Mouse (Mus musculus): ENCODE data around the gene Cby1. TPM values are rescaled to one million over a fixed set of nuclear protein-coding genes. Genes with fewer than 3 reads are reported as not detected.

Gene Cby1
- polyA plus RNA-seq, 1 experiment = 5.6 TPM

- no peak for TF ChIP-seq POLR2A (IDR thresholded peaks at IDR 0.05; ENCODE audit: low read depth, low read length)
- TF ChIP-seq CTCF (IDR thresholded peaks at IDR 0.05; ENCODE audit: extremely low read depth, insufficient read length, insufficient replicate concordance, low read depth, low read length) = no peak
- Histone ChIP-seq H3K27me3 (ENCODE audit: control insufficient read depth, insufficient read depth, low read length) (no peaks in the 10 kb centered on the region), H3K4me3 (ENCODE audit: low read depth, low read length) (peak overlapping the region; percentile 87), H3K27ac (ENCODE audit: insufficient read depth, low read depth, low read length) (no peak overlapping the region), H3K36me3 (ENCODE audit: control insufficient read depth, insufficient read depth, low read length) (peaks cover under 1% of the 10 kb centered on the region; the same call in 1 of the 2 replicates), H3K4me1 (ENCODE audit: control insufficient read depth, insufficient read depth, insufficient read length, low read length) (peaks cover 18% of the 10 kb centered on the region; the same call in 1 of the 2 replicates)
- under 1% methylated on average over 53 of the region's 53 CpGs for WGBS
Observed at GRCm38 (mm10) chr15:79691023-79691508, 32.1 kb downstream of the Cby1 start.

- 28% methylated on average over 5 of the region's 5 CpGs for WGBS
- Histone ChIP-seq H3K27ac (ENCODE audit: insufficient read depth, low read depth, low read length) (no peak overlapping the region), H3K27me3 (ENCODE audit: control insufficient read depth, insufficient read depth, low read length) (no peaks in the 10 kb centered on the region), H3K4me3 (ENCODE audit: low read depth, low read length) (no peak overlapping the region), H3K4me1 (ENCODE audit: control insufficient read depth, insufficient read depth, insufficient read length, low read length) (peaks cover 16% of the 10 kb centered on the region; the same call in 1 of the 2 replicates), H3K36me3 (ENCODE audit: control insufficient read depth, insufficient read depth, low read length) (peaks cover 2% of the 10 kb centered on the region; the same call in 1 of the 2 replicates)
- TF ChIP-seq POLR2A (IDR thresholded peaks at IDR 0.05; ENCODE audit: low read depth, low read length) = no peak
Observed at GRCm38 (mm10) chr15:79692334-79692733, 33.3 kb downstream of the Cby1 start.

- Histone ChIP-seq H3K27me3 (ENCODE audit: control insufficient read depth, insufficient read depth, low read length) (no peaks in the 10 kb centered on the region), H3K27ac (ENCODE audit: insufficient read depth, low read depth, low read length) (peak overlapping the region; percentile 38), H3K36me3 (ENCODE audit: control insufficient read depth, insufficient read depth, low read length) (peaks cover 2% of the 10 kb centered on the region; the same call in 1 of the 2 replicates), H3K4me3 (ENCODE audit: low read depth, low read length) (peak overlapping the region; percentile 39), H3K4me1 (ENCODE audit: control insufficient read depth, insufficient read depth, insufficient read length, low read length) (peaks cover 15% of the 10 kb centered on the region; the same call in 1 of the 2 replicates)
- TF ChIP-seq CTCF (IDR thresholded peaks at IDR 0.05; ENCODE audit: extremely low read depth, insufficient read length, insufficient replicate concordance, low read depth, low read length) (no peak), POLR2A (IDR thresholded peaks at IDR 0.05; ENCODE audit: low read depth, low read length) (no peak)
- 68% methylated on average over 11 of the region's 11 CpGs for WGBS
Observed at GRCm38 (mm10) chr15:79693740-79694139, 34.7 kb downstream of the Cby1 start.

- Histone ChIP-seq H3K4me1 (ENCODE audit: control insufficient read depth, insufficient read depth, insufficient read length, low read length) (peaks cover 15% of the 10 kb centered on the region; the same call in 1 of the 2 replicates), H3K27ac (ENCODE audit: insufficient read depth, low read depth, low read length) (0 out of 2 replicates have a peak overlapping the region, but pooled peaks have one; percentile 38), H3K4me3 (ENCODE audit: low read depth, low read length) (no peak overlapping the region), H3K36me3 (ENCODE audit: control insufficient read depth, insufficient read depth, low read length) (peaks cover 2% of the 10 kb centered on the region; the same call in 1 of the 2 replicates), H3K27me3 (ENCODE audit: control insufficient read depth, insufficient read depth, low read length) (no peaks in the 10 kb centered on the region)
- TF ChIP-seq POLR2A (IDR thresholded peaks at IDR 0.05; ENCODE audit: low read depth, low read length) (no peak), CTCF (IDR thresholded peaks at IDR 0.05; ENCODE audit: extremely low read depth, insufficient read length, insufficient replicate concordance, low read depth, low read length) (no peak)
- 78% methylated on average over 4 of the region's 4 CpGs for WGBS
Observed at GRCm38 (mm10) chr15:79694512-79694911, 35.5 kb downstream of the Cby1 start.

- no peaks in the 10 kb centered on the region for H3K27me3 ChIP-seq (ENCODE audit: control insufficient read depth, insufficient read depth, low read length)
- WGBS = 32% methylated on average over 3 of the region's 3 CpGs
- H3K4me3 ChIP-seq (ENCODE audit: low read depth, low read length) = no peak overlapping the region
- TF ChIP-seq CTCF (IDR thresholded peaks at IDR 0.05; ENCODE audit: extremely low read depth, insufficient read length, insufficient replicate concordance, low read depth, low read length) (no peak), POLR2A (IDR thresholded peaks at IDR 0.05; ENCODE audit: low read depth, low read length) (no peak)
- peaks cover 2% of the 10 kb centered on the region; the same call in 1 of the 2 replicates for H3K36me3 ChIP-seq (ENCODE audit: control insufficient read depth, insufficient read depth, low read length)
- peaks cover 15% of the 10 kb centered on the region; the same call in 1 of the 2 replicates for H3K4me1 ChIP-seq (ENCODE audit: control insufficient read depth, insufficient read depth, insufficient read length, low read length)
- H3K27ac ChIP-seq (ENCODE audit: insufficient read depth, low read depth, low read length) = no peak overlapping the region
Observed at GRCm38 (mm10) chr15:79695516-79695915, 36.5 kb downstream of the Cby1 start.

GRCm38 (mm10) chr15:79696508-79696907 lies 37.5 kb downstream of the Cby1 start:
- Histone ChIP-seq H3K36me3 (ENCODE audit: control insufficient read depth, insufficient read depth, low read length) (peaks cover 2% of the 10 kb centered on the region; the same call in 1 of the 2 replicates), H3K27me3 (ENCODE audit: control insufficient read depth, insufficient read depth, low read length) (no peaks in the 10 kb centered on the region), H3K27ac (ENCODE audit: insufficient read depth, low read depth, low read length) (no peak overlapping the region), H3K4me3 (ENCODE audit: low read depth, low read length) (no peak overlapping the region), H3K4me1 (ENCODE audit: control insufficient read depth, insufficient read depth, insufficient read length, low read length) (peaks cover 15% of the 10 kb centered on the region; the same call in 1 of the 2 replicates)
- 87% methylated on average over 2 of the region's 2 CpGs for WGBS
- TF ChIP-seq POLR2A (IDR thresholded peaks at IDR 0.05; ENCODE audit: low read depth, low read length) (no peak), CTCF (IDR thresholded peaks at IDR 0.05; ENCODE audit: extremely low read depth, insufficient read length, insufficient replicate concordance, low read depth, low read length) (no peak)

GRCm38 (mm10) chr15:79697011-79697410 lies 38.0 kb downstream of the Cby1 start:
- peaks cover 2% of the 10 kb centered on the region; the same call in 1 of the 2 replicates for H3K36me3 ChIP-seq (ENCODE audit: control insufficient read depth, insufficient read depth, low read length)
- no peaks in the 10 kb centered on the region for H3K27me3 ChIP-seq (ENCODE audit: control insufficient read depth, insufficient read depth, low read length)
- H3K27ac ChIP-seq (ENCODE audit: insufficient read depth, low read depth, low read length) = peak overlapping the region; percentile 28
- H3K4me3 ChIP-seq (ENCODE audit: low read depth, low read length) = no peak overlapping the region
- peaks cover 15% of the 10 kb centered on the region; the same call in 1 of the 2 replicates for H3K4me1 ChIP-seq (ENCODE audit: control insufficient read depth, insufficient read depth, insufficient read length, low read length)
- TF ChIP-seq CTCF (IDR thresholded peaks at IDR 0.05; ENCODE audit: extremely low read depth, insufficient read length, insufficient replicate concordance, low read depth, low read length) = no peak
- TF ChIP-seq POLR2A (IDR thresholded peaks at IDR 0.05; ENCODE audit: low read depth, low read length) = no peak
- 55% methylated on average over 6 of the region's 6 CpGs for WGBS
